Mouse (Mus musculus): ENCODE data around the gene Pygo1. TPM values are rescaled to one million over a fixed set of nuclear protein-coding genes. Genes with fewer than 3 reads are reported as not detected.

The Pygo1 gene
- polyA plus RNA-seq, 1 experiment from 2014 or later: 1.8 TPM

DNA sequence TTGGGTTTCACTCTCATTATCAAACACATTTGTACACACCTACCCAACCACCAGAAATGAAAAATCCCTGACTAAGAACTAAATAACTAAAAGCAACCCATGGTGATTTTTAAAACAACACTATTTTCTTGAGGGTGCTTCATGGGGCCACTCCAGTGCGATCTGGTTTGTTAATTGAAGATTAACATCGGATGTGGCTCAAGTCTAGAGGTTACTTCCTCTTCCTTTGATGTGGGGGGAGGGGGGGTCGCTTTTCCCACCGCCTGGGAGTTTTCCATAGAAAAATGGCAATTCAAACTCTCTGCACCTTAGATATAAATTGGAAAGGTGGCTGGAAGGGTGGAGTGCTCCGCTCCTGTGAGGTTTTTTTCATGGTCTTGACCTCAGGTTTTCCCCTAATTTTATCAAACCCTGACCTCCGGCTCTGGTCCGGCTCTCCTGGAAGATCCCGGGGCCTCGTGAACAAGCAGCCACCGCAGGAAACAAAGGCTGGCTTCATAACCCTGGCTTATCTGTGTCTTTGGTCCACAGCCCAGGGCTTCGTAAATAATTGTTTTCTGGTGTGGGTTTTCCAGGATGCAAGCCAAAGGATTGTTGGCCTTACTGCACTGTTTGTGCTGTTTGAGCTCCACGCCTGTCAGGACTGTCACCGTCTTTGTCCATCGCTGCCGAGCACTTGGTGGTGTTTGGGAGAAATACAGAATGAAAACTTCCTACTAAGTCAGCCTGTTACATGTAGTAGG, 44.2 kb upstream of the Pygo1 start:
- DNase-seq (ENCODE audit: low spot score) (peak; percentile 58), ATAC-seq (peak; percentile 47)
- Histone ChIP-seq H3K27me3 (replicated peaks; ENCODE audit: insufficient read depth, low read length) (no peaks in the 10 kb centered on the region), H3K9me3 (ENCODE audit: low read length) (no peaks in the 10 kb centered on the region), H3K27ac (ENCODE audit: low read length) (no peak overlapping the region), H3K4me1 (ENCODE audit: insufficient read depth, low read depth, low read length) (peaks cover 13% of the 10 kb centered on the region; the same call in 1 of the 2 replicates), H3K9ac (replicated peaks; ENCODE audit: low read depth) (no peak overlapping the region), H3K4me3 (ENCODE audit: low read depth, low read length) (no peak overlapping the region), H3K36me3 (ENCODE audit: insufficient read depth, low read length) (no peaks in the 10 kb centered on the region), H3K4me2 (replicated peaks; ENCODE audit: low read depth, low read length) (no peak overlapping the region; the same call in 1 of the 2 replicates)
- WGBS: 8% methylated on average over 15 of the region's 15 CpGs
- no peak for TF ChIP-seq EP300 (IDR thresholded peaks at IDR 0.05)
- TF ChIP-seq CTCF (IDR thresholded peaks at IDR 0.05): no peak

DNA sequence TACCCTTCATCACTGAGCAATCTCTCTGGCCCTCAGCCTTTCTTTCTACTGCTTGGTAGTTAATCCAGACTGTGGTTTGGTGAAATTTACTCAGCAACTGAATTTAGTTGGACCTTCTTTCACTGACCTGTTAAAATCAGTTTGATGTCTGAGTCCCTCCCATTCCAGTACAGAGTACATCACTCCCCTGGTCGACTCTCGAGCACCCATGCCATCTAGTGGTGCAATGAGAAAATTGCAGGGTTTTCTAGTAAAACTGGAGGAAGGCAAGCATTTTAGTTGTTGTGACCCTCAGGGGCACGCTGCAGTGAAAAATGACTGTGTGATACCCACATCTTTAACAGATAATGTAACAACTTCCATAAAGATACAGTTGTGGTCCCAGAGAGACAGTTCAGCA, 41.5 kb upstream of the Pygo1 start:
- WGBS: 9% methylated on average over 3 of the region's 3 CpGs
- TF ChIP-seq CTCF (IDR thresholded peaks at IDR 0.05): peak; percentile 93
- TF ChIP-seq EP300 (IDR thresholded peaks at IDR 0.05): no peak

DNA sequence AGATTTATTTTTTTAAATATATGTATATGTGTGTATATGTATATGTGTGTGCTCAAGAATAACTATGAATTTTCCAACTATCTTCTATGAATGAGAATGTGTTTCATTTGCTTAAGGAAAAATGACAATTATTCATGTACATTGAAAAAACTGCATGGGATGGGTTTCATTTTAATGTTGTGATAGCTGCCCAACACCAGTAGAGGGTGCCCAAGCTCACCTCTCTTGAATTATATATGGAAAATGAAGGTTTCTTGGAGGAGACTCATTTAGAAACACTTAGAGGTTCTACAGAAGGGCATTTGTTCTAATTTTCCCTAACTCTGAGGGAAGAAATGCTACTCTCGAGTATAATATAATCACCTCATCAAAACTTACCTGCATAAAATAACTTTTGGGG, 35.7 kb upstream of the Pygo1 start:
- DNase-seq (ENCODE audit: low spot score): peak; percentile 54
- no peak overlapping the region for H3K9ac ChIP-seq (replicated peaks; ENCODE audit: low read depth)
- H3K9me3 ChIP-seq (ENCODE audit: low read length): no peaks in the 10 kb centered on the region
- H3K27me3 ChIP-seq (replicated peaks; ENCODE audit: insufficient read depth, low read length): no peaks in the 10 kb centered on the region
- H3K36me3 ChIP-seq (ENCODE audit: insufficient read depth, low read length): no peaks in the 10 kb centered on the region
- H3K4me1 ChIP-seq (ENCODE audit: insufficient read depth, low read depth, low read length): no peaks in the 10 kb centered on the region
- no peak for ATAC-seq
- no peak overlapping the region for H3K27ac ChIP-seq (ENCODE audit: low read length)
- H3K4me3 ChIP-seq (ENCODE audit: low read depth, low read length): no peak overlapping the region
- WGBS: 84% methylated on average over 1 of the region's 1 CpGs
- H3K4me2 ChIP-seq (replicated peaks; ENCODE audit: low read depth, low read length): no peak overlapping the region
- no peak for TF ChIP-seq EP300 (IDR thresholded peaks at IDR 0.05)
- peak; percentile 73 for TF ChIP-seq CTCF (IDR thresholded peaks at IDR 0.05)

More for the DNA sequence above, 41.5 kb upstream of the Pygo1 start:
- Histone ChIP-seq H3K4me2 (replicated peaks; ENCODE audit: low read depth, low read length) (no peak overlapping the region), H3K4me3 (ENCODE audit: low read depth, low read length) (no peak overlapping the region), H3K9ac (replicated peaks; ENCODE audit: low read depth) (no peak overlapping the region), H3K4me1 (ENCODE audit: insufficient read depth, low read depth, low read length) (peaks cover 13% of the 10 kb centered on the region; the same call in 1 of the 2 replicates), H3K36me3 (ENCODE audit: insufficient read depth, low read length) (no peaks in the 10 kb centered on the region), H3K9me3 (ENCODE audit: low read length) (no peaks in the 10 kb centered on the region), H3K27me3 (replicated peaks; ENCODE audit: insufficient read depth, low read length) (no peaks in the 10 kb centered on the region), H3K27ac (ENCODE audit: low read length) (no peak overlapping the region)
- DNase-seq (ENCODE audit: low spot score) (peak; percentile 81), ATAC-seq (peak; percentile 53; the same call in 1 of the 2 replicates)

DNA sequence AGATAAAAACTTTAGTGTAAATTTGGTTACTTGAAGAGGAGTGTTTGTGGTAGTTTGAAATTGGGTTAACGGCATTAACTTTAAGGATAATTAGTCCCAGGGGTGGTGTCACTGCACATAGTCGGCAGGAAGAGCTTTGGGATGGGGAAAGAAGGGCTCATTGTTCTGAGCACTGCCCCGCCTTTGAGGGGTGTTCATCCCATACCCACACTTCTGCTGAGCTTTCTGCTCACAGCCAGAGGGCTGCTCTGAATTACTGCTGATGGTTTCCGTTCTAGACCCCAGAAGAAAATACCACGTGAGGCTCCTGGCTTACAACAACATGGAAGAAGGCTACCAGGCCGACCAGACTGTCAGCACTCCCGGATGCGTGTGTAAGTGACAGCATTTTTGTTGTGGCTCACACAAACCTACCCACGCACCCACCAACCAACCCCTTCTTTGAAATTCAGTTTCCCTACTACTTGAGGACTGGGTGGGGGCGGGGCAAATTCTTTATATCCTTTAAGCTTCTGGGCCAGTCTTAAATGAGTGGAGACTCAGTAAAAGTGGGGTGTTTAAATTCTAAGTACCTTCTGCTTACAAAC, 34.9 kb upstream of the Pygo1 start:
- Histone ChIP-seq H3K4me3 (ENCODE audit: low read depth, low read length) (no peak overlapping the region), H3K36me3 (ENCODE audit: insufficient read depth, low read length) (no peaks in the 10 kb centered on the region), H3K4me2 (replicated peaks; ENCODE audit: low read depth, low read length) (no peak overlapping the region), H3K9me3 (ENCODE audit: low read length) (no peaks in the 10 kb centered on the region), H3K9ac (replicated peaks; ENCODE audit: low read depth) (no peak overlapping the region), H3K4me1 (ENCODE audit: insufficient read depth, low read depth, low read length) (no peaks in the 10 kb centered on the region), H3K27ac (ENCODE audit: low read length) (no peak overlapping the region), H3K27me3 (replicated peaks; ENCODE audit: insufficient read depth, low read length) (no peaks in the 10 kb centered on the region)
- TF ChIP-seq EP300 (IDR thresholded peaks at IDR 0.05) (no peak), CTCF (IDR thresholded peaks at IDR 0.05) (no peak)
- no peak for ATAC-seq
- WGBS: 82% methylated on average over 10 of the region's 10 CpGs
- no peak for DNase-seq (ENCODE audit: low spot score)

DNA sequence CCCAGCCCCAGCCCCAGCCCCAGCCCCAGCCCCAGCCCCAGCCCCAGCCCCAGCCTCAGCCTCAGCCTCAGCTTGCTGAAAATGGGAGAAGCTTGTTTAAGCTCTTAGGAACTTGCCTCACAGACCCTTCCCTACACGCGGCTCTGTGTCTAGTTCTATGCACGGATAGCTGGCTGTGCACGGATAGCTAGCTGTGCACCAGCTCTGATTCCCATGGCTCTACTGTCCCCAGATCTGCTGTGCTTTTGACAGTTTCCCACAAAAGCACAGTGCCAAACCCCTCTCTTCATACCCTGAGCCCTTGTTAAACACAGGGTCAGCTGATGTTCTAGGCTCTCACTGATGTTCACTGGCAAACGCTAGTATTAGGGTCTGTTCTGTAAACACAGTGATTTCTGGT, 32.7 kb upstream of the Pygo1 start:
- WGBS: 87% methylated on average over 5 of the region's 5 CpGs
- Histone ChIP-seq H3K9me3 (ENCODE audit: low read length) (no peaks in the 10 kb centered on the region), H3K4me3 (ENCODE audit: low read depth, low read length) (no peak overlapping the region), H3K9ac (replicated peaks; ENCODE audit: low read depth) (no peak overlapping the region), H3K36me3 (ENCODE audit: insufficient read depth, low read length) (no peaks in the 10 kb centered on the region), H3K4me1 (ENCODE audit: insufficient read depth, low read depth, low read length) (no peaks in the 10 kb centered on the region), H3K4me2 (replicated peaks; ENCODE audit: low read depth, low read length) (no peak overlapping the region), H3K27ac (ENCODE audit: low read length) (no peak overlapping the region), H3K27me3 (replicated peaks; ENCODE audit: insufficient read depth, low read length) (no peaks in the 10 kb centered on the region)
- ATAC-seq (no peak), DNase-seq (ENCODE audit: low spot score) (no peak)
- no peak for TF ChIP-seq CTCF (IDR thresholded peaks at IDR 0.05)
- TF ChIP-seq EP300 (IDR thresholded peaks at IDR 0.05): no peak

DNA sequence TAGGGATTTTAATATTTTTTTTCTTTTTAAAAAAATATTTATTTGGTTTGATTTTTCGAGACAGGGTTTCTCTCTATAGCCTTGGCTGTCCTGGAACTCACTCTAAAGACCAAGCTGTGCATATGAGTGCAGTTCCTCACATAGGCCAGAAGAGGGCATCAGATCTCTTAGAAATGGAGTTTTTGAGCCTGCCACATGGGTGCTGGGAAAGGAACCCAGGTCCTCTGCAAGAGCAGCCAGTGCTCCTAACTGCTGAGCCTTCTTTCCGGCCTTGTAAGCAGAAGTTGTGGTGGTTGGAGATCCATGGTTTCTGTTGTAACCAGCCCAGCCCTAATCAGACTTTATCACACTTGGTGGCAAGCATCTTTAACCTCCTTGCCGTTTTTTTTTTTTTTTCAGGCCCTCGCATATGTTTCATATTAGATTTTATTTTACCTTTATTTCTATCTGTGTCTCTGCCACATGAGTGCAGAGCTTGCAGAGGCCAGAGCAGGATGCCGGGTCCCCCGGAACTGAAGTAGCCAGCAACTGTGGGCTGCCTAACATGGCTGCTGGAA, 30.6 kb upstream of the Pygo1 start:
- no peak overlapping the region for H3K27ac ChIP-seq (ENCODE audit: low read length)
- no peaks in the 10 kb centered on the region for H3K9me3 ChIP-seq (ENCODE audit: low read length)
- H3K27me3 ChIP-seq (replicated peaks; ENCODE audit: insufficient read depth, low read length): no peaks in the 10 kb centered on the region
- H3K36me3 ChIP-seq (ENCODE audit: insufficient read depth, low read length): no peaks in the 10 kb centered on the region
- TF ChIP-seq EP300 (IDR thresholded peaks at IDR 0.05) (no peak), CTCF (IDR thresholded peaks at IDR 0.05) (peak; percentile 38)
- no peak overlapping the region for H3K4me3 ChIP-seq (ENCODE audit: low read depth, low read length)
- no peak overlapping the region for H3K4me2 ChIP-seq (replicated peaks; ENCODE audit: low read depth, low read length)
- no peaks in the 10 kb centered on the region for H3K4me1 ChIP-seq (ENCODE audit: insufficient read depth, low read depth, low read length)
- WGBS: 96% methylated on average over 6 of the region's 6 CpGs
- H3K9ac ChIP-seq (replicated peaks; ENCODE audit: low read depth): no peak overlapping the region
- ATAC-seq: no peak
- no peak for DNase-seq (ENCODE audit: low spot score)

Data from lung, postnatal 0 days (tissue).